Mouse (Mus musculus) C2C12 (cell line): ENCODE data around the gene Sema4d.

Experiments
- CTCF ChIP-seq: IDR thresholded peaks from one replicate; pipeline ENCODE4 v1.5.1; 2011; ENCODE audit not compliant: control insufficient read depth, insufficient read depth, insufficient read length
- MAX ChIP-seq: IDR thresholded peaks from one replicate; pipeline ENCODE4 v1.6.1; 2011; ENCODE audit warnings: mild to moderate bottlenecking, control low read depth

DNA sequence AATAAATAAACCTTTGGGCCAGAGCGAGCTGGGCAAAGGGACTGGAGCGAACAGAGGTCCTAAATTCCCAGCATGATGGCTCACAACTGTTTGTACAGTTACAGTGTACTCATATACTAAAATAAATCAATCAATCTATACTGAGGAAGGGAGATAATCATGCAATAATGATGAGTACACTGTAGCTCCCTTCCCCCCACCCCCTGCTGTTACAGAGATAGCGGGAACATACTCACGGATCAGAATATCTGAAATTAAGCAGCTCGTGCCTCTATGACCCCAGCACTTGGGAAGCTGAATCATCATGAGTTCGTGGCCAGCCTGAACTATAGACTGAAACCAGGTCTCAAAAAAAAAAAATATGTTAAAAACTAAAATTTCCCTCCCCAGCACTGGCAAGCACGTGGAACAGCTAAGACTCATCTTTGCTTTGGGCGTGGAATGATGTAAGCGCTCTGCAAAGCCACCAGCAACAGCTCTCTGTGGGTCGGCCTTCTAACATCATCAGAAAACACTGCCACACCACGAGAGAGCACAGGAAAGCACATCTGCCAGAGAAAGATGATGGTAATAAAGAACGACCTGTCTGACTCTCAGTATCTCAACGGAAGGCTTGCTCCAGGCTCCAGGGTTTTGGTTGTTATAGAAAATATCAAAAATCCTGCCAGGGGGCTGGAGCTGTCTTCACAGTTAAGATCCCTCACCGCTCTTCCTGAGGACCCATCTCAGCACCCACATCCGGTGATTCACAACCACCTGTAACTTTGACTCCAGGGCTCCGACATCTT lies 6.4 kb upstream of the Sema4d start:
- no peak for TF ChIP-seq MAX
- TF ChIP-seq CTCF = no peak
